Mouse (Mus musculus) limb, embryonic 10.5 days (tissue): Measurements from ENCODE around the gene Sf3b2. TPM values are rescaled to one million over a fixed set of nuclear protein-coding genes. Genes with fewer than 3 reads are reported as not detected.
"Not testable (repeated sequence)": the region's sequence is repeated elsewhere in the genome, so short reads cannot be mapped to it uniquely, and the experiment has no call there.

Experiments used
- DNase-seq: peaks from one replicate; pipeline ENCODE4 v3.0.0-alpha.2; 2017; ENCODE audit warnings: low spot score
- H3K27ac ChIP-seq: fragments of 300-500 bp; sonication (generic); 2 replicates; pipeline ENCODE4 v1.5.1; 2016; ENCODE audit warnings: mild to moderate bottlenecking
- H3K27me3 ChIP-seq: fragments of 300-500 bp; sonication (generic); 2 replicates; pipeline ENCODE4 v1.6.1; 2016; ENCODE audit warnings: low read depth, mild to moderate bottlenecking; ENCODE audit not compliant: poor library complexity, severe bottlenecking
- H3K36me3 ChIP-seq: fragments of 300-500 bp; sonication (generic); 2 replicates; pipeline ENCODE4 v1.6.1; 2016; ENCODE audit warnings: mild to moderate bottlenecking, moderate library complexity
- H3K4me1 ChIP-seq: fragments of 300-500 bp; sonication (generic); 2 replicates; pipeline ENCODE4 v1.6.1; 2016
- H3K4me3 ChIP-seq: fragments of 300-500 bp; sonication (generic); 2 replicates; pipeline ENCODE4 v1.5.1; 2016; ENCODE audit warnings: mild to moderate bottlenecking, moderate library complexity
- H3K9me3 ChIP-seq: fragments of 300-500 bp; sonication (generic); replicated peaks from 2 replicates; pipeline ENCODE4 v1.6.1; 2016; ENCODE audit warnings: mild to moderate bottlenecking
- WGBS: fragments of 180-500 bp; shearing (Covaris S2); methylation state at CpG from one replicate; pipeline ENCODE4 v1.1.7; 2016; 5-methylcytosine and 5-hydroxymethylcytosine counted together
- polyA plus RNA-seq: library from polyadenylated mRNA; unstranded; fragments of >200 nt; fragmentation: Nextera tagmentation; extraction: Ambion mirVana; gene quantifications from 2 replicates; pipeline ENCODE4 v1.2.1, GENCODE M21; 2016

Gene Sf3b2
- polyA plus RNA-seq, 1 experiment from 2014 or later: 440 TPM

GRCm38 (mm10) chr19:5269392-5269791 lies 25.9 kb downstream of the Sf3b2 start:
- peaks cover 14% of the 10 kb centered on the region for H3K36me3 ChIP-seq
- H3K27ac ChIP-seq: no peak overlapping the region
- no peaks in the 10 kb centered on the region for H3K27me3 ChIP-seq
- no peak for DNase-seq
- WGBS: 92% methylated on average over 5 of the region's 5 CpGs
- no peaks in the 10 kb centered on the region for H3K9me3 ChIP-seq
- H3K4me1 ChIP-seq: peaks cover 30% of the 10 kb centered on the region
- no peak overlapping the region for H3K4me3 ChIP-seq

GRCm38 (mm10) chr19:5268875-5269274 lies 26.4 kb downstream of the Sf3b2 start:
- Histone ChIP-seq H3K4me3 (no peak overlapping the region), H3K27me3 (no peaks in the 10 kb centered on the region), H3K36me3 (peaks cover 9% of the 10 kb centered on the region), H3K4me1 (peaks cover 25% of the 10 kb centered on the region), H3K9me3 (no peaks in the 10 kb centered on the region), H3K27ac (no peak overlapping the region)
- 89% methylated on average over 3 of the region's 3 CpGs for whole genome bisulfite sequencing
- DNase-seq: no peak

DNA sequence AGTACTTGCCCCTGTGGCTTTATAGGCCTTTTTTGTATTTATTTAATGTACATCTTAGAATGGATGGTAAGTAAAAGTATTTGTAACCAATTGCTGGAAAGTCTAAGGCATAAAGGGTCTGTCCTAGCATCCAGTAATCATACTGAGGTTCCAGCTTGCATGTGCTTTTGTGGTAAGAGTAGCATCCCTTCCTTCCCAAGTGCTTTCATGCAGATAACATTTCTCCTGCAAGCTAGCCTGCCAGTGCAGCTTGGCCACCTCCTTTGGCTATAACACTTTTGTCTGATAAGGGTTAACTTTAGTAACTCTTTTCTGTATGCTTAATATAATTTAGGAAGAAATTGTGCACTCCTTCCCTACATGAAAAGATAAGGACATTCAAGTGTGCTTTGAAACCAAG lies 27.2 kb downstream of the Sf3b2 start:
- Histone ChIP-seq H3K4me3 (no peak overlapping the region), H3K9me3 (no peaks in the 10 kb centered on the region), H3K36me3 (peaks cover 5% of the 10 kb centered on the region; the same call in 1 of the 2 replicates), H3K4me1 (peaks cover 16% of the 10 kb centered on the region), H3K27me3 (no peaks in the 10 kb centered on the region), H3K27ac (no peak overlapping the region)
- no peak for DNase-seq

DNA sequence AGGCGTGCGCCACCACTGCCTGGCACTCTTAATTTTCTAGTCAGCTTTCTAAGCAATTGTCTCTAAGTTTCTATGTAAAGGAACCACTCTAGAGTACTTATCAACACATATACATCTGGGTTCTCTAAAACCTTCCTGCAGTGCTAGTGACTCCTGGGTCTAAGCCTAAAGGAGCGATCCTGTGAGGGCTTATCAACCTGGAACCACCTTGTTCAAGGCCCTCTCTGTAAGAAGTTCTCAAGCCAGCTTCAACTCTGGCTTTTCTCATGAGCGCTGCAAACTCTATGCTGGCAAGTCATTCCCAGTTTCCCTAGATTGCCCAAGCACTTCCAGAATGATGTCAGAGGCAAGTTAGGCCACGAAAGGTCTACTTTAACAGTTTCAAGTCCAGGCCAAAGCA lies 28.2 kb downstream of the Sf3b2 start:
- H3K36me3 ChIP-seq: peaks cover 5% of the 10 kb centered on the region; the same call in 1 of the 2 replicates
- no peak overlapping the region for H3K4me3 ChIP-seq
- H3K9me3 ChIP-seq: no peaks in the 10 kb centered on the region
- 94% methylated on average over 5 of the region's 5 CpGs for WGBS
- peaks cover 11% of the 10 kb centered on the region for H3K4me1 ChIP-seq
- no peak for DNase-seq
- H3K27ac ChIP-seq: no peak overlapping the region
- no peaks in the 10 kb centered on the region for H3K27me3 ChIP-seq

GRCm38 (mm10) chr19:5257140-5257539 lies 38.1 kb downstream of the Sf3b2 start:
- peaks cover 7% of the 10 kb centered on the region for H3K36me3 ChIP-seq
- no peaks in the 10 kb centered on the region for H3K4me1 ChIP-seq
- no peaks in the 10 kb centered on the region for H3K27me3 ChIP-seq
- DNase-seq: no peak
- WGBS: 58% methylated on average over 3 of the region's 3 CpGs
- H3K27ac ChIP-seq: no peak overlapping the region
- H3K4me3 ChIP-seq: no peak overlapping the region
- no peaks in the 10 kb centered on the region for H3K9me3 ChIP-seq

GRCm38 (mm10) chr19:5236981-5237380 lies 58.3 kb downstream of the Sf3b2 start:
- H3K27me3 ChIP-seq, H3K9me3 ChIP-seq, DNase-seq, H3K4me1 ChIP-seq, H3K36me3 ChIP-seq, H3K27ac ChIP-seq, H3K4me3 ChIP-seq: not testable (repeated sequence)
- 100% methylated on average over 1 of the region's 1 CpGs for WGBS

GRCm38 (mm10) chr19:5232696-5233095 lies 62.6 kb downstream of the Sf3b2 start:
- Histone ChIP-seq H3K27me3 (no peaks in the 10 kb centered on the region), H3K27ac (no peak overlapping the region), H3K36me3 (no peaks in the 10 kb centered on the region), H3K4me3 (no peak overlapping the region), H3K4me1 (no peaks in the 10 kb centered on the region), H3K9me3 (no peaks in the 10 kb centered on the region)
- WGBS: 93% methylated on average over 4 of the region's 4 CpGs
- no peak for DNase-seq

- Histone ChIP-seq H3K36me3 (no peaks in the 10 kb centered on the region), H3K4me1 (no peaks in the 10 kb centered on the region), H3K27me3 (no peaks in the 10 kb centered on the region), H3K4me3 (no peak overlapping the region), H3K9me3 (no peaks in the 10 kb centered on the region), H3K27ac (no peak overlapping the region)
- 82% methylated on average over 2 of the region's 2 CpGs for WGBS
- no peak for DNase-seq
These were observed 65.1 kb downstream of the Sf3b2 start for GRCm38 (mm10) chr19:5230110-5230509.

- Histone ChIP-seq H3K27me3 (no peaks in the 10 kb centered on the region), H3K4me3 (no peak overlapping the region), H3K27ac (no peak overlapping the region), H3K9me3 (no peaks in the 10 kb centered on the region), H3K4me1 (no peaks in the 10 kb centered on the region), H3K36me3 (no peaks in the 10 kb centered on the region)
- no peak for DNase-seq
- WGBS: 62% methylated on average over 2 of the region's 2 CpGs
These were observed 70.6 kb downstream of the Sf3b2 start for GRCm38 (mm10) chr19:5224624-5225023.

DNA sequence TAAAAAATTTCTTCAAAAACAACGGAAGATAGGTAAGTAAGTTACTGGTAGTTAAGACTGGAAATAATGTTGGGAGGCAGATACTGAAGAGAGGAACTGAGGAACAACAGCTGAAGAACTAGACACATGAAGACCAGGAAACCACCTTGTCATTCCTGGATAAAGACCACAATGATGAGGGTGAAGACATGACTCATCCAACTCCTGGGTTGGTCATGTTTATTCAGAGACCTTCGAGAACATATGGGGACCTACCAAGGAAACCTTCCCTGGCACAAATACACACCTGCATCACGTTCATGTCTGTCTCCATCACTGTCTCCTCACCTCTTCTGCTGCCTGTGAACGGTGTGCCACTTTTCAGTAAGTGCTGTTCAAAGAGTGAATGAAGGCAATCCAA lies 71.2 kb downstream of the Sf3b2 start:
- Histone ChIP-seq H3K9me3 (no peaks in the 10 kb centered on the region), H3K4me1 (no peaks in the 10 kb centered on the region), H3K36me3 (no peaks in the 10 kb centered on the region), H3K27me3 (no peaks in the 10 kb centered on the region), H3K27ac (no peak overlapping the region), H3K4me3 (no peak overlapping the region)
- no peak for DNase-seq
- 88% methylated on average over 4 of the region's 4 CpGs for WGBS

Other genes with a start within 250 kb of the Sf3b2 start
- gene Rin1, start 245.0 kb downstream of the Sf3b2 start, polyA plus RNA-seq: 3.1 and 3.5 TPM in 2 replicates
- gene Cd248, start 227.4 kb downstream of the Sf3b2 start, polyA plus RNA-seq: 37.1 and 42.5 TPM in 2 replicates
- gene Tmem151a, start 209.9 kb downstream of the Sf3b2 start, polyA plus RNA-seq: 2.4 and 2.5 TPM in 2 replicates
- gene Yif1a, start 206.9 kb downstream of the Sf3b2 start, polyA plus RNA-seq: 65.4 and 78.0 TPM in 2 replicates
- gene Cnih2, start 196.9 kb downstream of the Sf3b2 start, polyA plus RNA-seq: 20.2 and 28.1 TPM in 2 replicates
- gene Rab1b, start 188.4 kb downstream of the Sf3b2 start, polyA plus RNA-seq: 276 and 296 TPM in 2 replicates
- 28.2 and 30.6 TPM in 2 replicates for gene Klc2, start 176.9 kb downstream of the Sf3b2 start, polyA plus RNA-seq
- gene Pacs1, start 22.3 kb downstream of the Sf3b2 start, polyA plus RNA-seq: 25.7 and 31.1 TPM in 2 replicates
- 5.0 and 8.4 TPM in 2 replicates for gene Gal3st3, start 2.9 kb upstream of the Sf3b2 start, polyA plus RNA-seq
- gene Catsper1, start 40.3 kb upstream of the Sf3b2 start, polyA plus RNA-seq: not detected in 2 replicates
- gene Cst6, start 54.1 kb upstream of the Sf3b2 start, polyA plus RNA-seq: 0.26 and 1.1 TPM in 2 replicates
- 99.4 and 109 TPM in 2 replicates for gene Eif1ad, start 71.3 kb upstream of the Sf3b2 start, polyA plus RNA-seq
- gene Banf1, start 71.7 kb upstream of the Sf3b2 start, polyA plus RNA-seq: 607 and 678 TPM in 2 replicates
- gene Sart1, start 93.2 kb upstream of the Sf3b2 start, polyA plus RNA-seq: 103 and 111 TPM in 2 replicates
- not detected in 2 replicates for gene Tsga10ip, start 107.1 kb upstream of the Sf3b2 start, polyA plus RNA-seq
- gene Drap1, start 129.5 kb upstream of the Sf3b2 start, polyA plus RNA-seq: 224 and 246 TPM in 2 replicates
- 59.7 and 68.8 TPM in 2 replicates for gene AI837181, start 129.7 kb upstream of the Sf3b2 start, polyA plus RNA-seq
- gene Fosl1, start 152.1 kb upstream of the Sf3b2 start, polyA plus RNA-seq: not detected in 2 replicates
- gene Ccdc85b, start 162.4 kb upstream of the Sf3b2 start, polyA plus RNA-seq: 8.9 and 9.7 TPM in 2 replicates
- gene Fibp, start 165.2 kb upstream of the Sf3b2 start, polyA plus RNA-seq: 111 and 132 TPM in 2 replicates
- 1.6 and 1.9 TPM in 2 replicates for gene Ctsw, start 173.1 kb upstream of the Sf3b2 start, polyA plus RNA-seq
- 85.6 and 99.7 TPM in 2 replicates for gene Efemp2, start 178.5 kb upstream of the Sf3b2 start, polyA plus RNA-seq
- 38.2 and 40.4 TPM in 2 replicates for gene Mus81, start 192.9 kb upstream of the Sf3b2 start, polyA plus RNA-seq
- gene Cfl1, start 195.0 kb upstream of the Sf3b2 start, polyA plus RNA-seq: 3,106 and 3,128 TPM in 2 replicates
- gene 1700020D05Rik, start 208.3 kb upstream of the Sf3b2 start, polyA plus RNA-seq: not detected in 2 replicates
- 4.1 and 7.0 TPM in 2 replicates for gene Snx32, start 215.1 kb upstream of the Sf3b2 start, polyA plus RNA-seq